Mouse (Mus musculus) testis, postnatal 10 days (tissue): ENCODE measurements around the gene Gm20388.

Experiments
- DNase-seq: peaks from one replicate; pipeline ENCODE4 v3.0.0; 2021; ENCODE audit warnings: low spot score

Gene Gm20388

DNA sequence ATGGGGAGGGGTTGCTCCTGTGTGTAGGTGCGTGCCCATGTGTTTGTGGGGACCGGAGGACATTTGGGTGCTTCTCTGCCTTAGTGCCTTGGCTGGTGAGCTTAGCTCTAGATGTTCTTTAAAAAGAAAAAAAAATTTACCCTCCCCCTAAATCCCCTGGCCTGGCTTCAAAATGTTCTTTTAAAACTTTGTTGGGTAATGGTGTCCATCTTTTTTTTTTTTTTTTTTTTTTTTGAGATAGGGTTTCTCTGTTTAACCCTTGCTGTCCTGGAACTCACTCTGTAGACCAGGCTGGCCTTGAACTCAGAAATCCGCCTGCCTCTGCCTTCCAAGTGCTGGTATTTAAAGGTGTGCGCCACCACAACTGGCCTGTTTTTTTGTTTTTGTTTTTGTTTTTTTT lies 4.7 kb downstream of the Gm20388 start:
- DNase-seq = no peak

DNA sequence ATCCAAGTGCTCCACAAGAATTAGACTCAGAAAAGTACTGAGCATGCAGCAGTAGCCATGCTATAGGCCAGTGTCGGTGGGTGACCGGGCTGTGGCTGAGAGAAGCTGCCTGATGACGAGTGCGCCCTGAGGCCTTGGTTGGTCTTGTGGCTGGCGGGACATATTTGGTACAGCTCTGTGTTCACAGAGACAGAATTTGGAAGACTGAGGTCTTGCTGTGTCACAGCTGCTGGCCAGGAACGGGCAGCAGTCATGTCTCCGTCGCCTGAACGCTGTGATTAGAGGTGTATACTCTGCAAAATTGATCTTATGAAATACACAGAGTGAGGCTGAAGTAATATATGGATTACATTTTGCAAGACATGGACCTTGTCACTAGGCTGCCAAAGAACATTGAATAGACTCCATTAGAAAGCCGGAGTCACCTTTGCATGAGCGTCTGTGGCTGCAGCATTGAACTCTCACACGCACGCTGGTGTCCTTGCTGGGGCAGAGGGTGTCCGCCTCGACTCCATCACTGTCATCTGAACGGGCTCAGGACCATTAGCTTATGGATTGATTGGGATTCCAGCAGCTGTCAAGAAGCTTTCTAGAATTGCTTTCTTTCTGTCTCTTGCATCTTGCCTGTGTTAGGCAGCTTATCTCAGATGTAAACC lies 5.7 kb downstream of the Gm20388 start:
- no peak for DNase-seq

DNA sequence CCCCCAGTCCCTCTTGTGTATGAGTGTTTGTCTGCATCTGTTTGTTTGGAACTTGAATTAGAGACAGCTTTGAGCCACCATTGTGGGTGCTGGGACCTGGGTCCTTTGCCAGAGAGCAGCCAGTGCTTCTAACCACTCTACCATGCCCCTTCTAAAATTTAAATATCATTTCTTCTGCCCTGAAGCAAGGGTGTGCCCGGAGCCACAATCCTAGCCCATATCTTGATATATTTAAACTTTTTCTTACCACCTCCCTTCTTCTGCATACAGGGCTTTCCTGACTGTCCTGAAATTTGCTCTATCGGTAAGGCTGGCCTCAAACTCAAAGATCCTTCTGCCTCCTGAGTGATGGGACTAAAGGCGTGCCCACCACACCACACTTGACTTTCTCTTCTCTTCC lies 6.8 kb downstream of the Gm20388 start:
- no peak for DNase-seq

DNA sequence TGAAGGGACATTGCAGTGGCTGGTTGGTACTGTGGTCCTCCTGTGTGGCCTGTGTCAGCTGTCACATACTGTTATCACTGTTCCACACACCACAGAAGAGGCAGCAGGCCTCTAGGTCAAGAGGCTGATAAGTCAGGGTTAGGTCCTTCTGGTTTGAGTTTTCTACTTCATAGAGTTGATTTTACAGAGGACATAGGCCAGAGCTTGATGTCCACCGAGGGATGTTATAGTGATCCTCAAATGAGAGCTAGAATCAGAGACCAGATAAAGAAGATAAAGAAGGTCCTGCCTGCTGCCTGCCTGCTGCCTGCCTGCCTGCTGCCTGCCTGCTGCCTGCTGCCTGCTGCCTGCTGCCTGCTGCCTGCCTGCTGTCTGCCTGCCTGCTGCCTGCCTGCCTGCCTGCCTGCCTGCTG lies 7.5 kb downstream of the Gm20388 start:
- DNase-seq = no peak

DNA sequence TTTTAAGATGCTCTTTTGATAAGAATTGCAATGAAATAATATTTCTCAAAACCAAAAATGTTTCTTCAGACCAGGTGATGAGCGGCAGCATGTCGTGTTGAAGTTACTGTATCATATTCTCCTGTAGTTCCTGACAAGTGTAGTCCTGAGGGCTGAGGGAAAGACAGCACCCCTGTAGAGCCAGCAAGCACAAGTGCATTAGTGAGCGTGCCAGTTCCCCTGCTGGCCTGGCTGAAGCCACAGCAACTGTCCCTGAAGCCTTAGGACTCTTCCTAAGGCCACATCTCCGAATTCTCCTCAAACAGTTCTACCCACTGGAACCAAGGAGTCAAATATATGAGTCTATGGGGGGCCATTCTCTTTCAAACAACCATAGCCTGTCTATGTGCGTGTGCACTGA lies 12.6 kb downstream of the Gm20388 start:
- no peak for DNase-seq

DNA sequence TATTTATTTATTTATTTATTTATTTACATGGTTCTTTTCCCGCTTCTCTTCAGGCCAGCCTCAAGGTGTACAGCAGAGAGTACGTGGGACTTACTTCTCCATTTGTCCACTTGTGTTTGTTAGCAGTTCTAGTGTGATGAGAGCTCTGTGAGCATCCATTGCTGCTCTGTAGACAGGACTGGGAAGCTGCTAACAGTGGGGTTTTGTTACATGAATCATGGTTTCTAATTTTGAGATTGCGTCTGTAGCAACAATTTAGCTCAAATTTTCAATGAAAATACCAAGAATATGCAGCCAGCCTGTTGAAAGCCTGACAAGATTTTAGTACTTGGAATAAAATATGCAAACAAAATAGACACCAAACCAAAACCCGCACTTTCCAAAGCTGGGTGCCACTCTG lies 14.8 kb downstream of the Gm20388 start:
- DNase-seq = no peak

DNA sequence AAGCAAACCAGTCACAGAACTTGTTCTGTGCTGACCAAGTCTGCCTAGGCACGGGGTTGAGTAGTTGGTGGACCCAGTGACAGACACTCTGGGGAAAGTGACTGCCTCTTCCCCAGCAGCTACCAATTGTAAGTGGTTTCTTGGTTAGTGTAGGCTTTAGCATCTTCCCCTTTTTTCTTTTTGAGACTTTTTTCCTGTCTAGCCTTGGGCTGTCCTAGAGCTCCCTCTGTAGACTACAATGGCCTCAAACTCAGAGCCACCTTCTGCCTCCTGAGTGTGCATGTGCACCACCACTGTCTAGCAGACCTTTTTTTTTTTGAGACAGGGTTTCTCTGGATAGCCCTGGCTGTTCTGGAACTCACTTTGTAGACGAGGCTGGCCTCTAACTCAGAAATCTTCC lies 15.8 kb downstream of the Gm20388 start:
- no peak for DNase-seq

DNA sequence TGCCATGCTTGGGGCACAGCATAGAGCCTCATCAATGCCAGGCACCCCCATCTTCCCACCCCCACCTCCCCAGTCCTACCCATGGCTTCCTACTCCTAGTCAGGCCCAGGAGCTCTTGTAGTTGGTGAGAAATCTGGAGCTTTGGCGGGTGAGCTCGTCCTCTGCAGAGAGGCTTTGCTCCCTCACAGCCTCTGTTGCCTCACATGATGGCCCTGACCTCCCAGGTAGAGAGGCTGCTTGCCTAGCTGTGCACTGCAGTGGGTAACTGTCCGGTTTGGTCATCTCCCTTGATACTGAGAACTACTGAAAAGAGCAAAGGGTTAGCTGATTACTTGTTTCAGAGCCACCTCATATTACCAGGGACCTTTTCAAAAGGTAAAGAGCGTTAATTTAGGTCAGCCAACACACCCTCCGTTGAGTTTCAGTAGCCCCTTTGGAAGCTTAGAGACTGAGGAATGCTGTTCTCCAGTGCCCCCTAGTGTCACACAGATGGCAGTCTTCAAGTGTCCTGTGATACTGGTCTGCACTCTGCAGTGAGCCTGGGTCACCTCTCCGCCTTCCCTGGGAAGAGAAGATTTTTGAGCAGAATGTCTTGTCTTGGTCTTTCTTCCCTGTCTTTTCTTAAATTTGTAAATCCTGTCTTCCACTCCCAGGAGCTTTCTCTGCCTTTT lies 16.9 kb downstream of the Gm20388 start:
- DNase-seq = peak; percentile 57

DNA sequence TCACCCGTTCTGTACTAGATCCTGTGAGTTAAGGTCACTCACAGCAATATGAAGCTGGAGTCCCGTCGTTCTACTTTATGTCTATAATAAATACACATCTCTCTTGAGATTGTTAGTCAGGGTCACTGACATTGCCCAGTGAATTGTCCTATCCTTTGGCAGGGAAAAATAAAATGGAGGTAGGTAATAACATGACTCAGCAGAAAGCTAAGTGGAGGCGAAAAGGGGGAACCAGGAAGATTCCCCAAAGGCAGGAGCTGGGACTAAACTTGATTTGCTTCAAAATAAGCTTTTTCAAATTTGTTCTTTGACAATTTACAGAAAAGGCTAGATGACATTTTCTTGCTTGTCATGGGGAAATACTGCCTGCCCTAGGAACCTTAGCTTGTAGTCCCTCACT lies 20.7 kb downstream of the Gm20388 start:
- no peak for DNase-seq

DNA sequence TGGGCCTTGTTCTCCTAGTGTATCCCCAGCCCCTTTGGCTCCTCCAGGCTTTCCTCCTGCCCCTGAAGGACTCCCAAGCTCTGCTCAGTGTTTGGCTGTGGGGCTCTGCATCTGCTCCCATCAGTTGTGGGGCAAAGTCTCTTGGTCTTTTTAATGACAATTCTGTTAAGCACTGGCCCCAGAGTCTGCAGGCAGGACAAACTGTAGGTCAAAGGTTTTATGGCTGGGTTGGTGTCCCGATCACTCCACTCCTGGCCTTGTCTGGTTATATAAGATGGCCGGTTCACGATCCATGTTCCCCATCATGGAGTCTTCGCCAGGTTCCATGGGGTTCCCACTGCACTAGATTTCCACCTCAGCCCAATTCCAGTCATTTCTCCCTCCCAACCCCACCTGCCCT lies 23.0 kb downstream of the Gm20388 start:
- no peak for DNase-seq

DNA sequence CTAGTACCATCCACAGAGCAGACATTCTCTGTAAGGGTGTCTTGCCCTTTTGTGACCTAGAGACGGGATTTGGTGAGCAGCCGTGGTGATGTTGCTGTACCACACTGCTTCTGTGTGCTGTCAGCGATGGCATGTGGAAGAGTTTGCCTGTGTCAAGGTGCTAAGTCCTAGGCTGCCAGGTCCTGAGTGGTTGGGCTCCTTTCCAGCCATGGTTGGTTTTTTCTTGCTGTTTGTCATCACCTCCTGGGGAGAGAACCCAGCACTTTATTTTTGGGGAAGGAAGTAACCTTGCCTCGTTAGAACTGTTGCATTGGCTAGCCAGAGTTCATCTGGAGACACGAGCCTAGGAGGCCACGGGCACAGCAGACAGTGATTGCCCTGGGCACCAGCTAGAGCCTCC lies 24.9 kb downstream of the Gm20388 start:
- DNase-seq = no peak

DNA sequence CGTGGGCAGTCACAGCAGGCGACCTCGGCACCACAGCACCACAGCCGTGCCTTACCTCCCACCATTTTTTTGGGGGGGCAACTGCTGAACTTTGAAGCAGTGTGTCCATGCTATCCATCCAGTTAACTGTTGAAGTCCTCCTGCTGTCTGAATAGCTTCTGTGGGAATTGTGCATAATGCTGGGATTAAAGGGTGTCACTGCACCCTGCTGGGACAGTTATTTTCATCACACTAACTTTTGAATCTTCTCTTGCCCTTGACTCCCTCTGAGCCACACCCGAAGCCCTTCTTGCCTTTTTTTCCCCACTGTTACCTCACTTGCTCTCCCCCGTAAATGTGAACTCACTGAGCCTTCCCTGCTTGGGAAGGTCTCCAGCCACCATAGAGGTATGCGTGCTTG lies 27.8 kb downstream of the Gm20388 start:
- DNase-seq = no peak

DNA sequence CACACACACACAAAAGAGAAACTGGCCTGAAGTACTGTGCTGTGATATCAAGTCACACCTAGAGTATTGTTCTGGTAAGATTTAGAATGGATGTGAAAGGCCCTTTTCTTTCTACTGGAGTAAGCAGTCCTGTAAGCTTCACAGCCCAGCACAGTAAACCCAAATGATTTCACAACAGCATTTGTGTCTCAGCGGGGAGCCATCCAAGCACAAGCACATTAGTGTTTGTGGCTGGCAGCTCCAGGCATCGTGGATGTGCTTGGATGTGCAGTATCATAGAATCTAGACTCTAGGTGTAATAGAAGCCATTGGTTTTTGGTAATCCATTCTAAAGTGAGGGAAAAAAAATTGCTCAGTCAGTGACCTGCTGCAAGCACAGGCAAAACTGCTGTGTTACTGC lies 28.7 kb downstream of the Gm20388 start:
- no peak for DNase-seq

DNA sequence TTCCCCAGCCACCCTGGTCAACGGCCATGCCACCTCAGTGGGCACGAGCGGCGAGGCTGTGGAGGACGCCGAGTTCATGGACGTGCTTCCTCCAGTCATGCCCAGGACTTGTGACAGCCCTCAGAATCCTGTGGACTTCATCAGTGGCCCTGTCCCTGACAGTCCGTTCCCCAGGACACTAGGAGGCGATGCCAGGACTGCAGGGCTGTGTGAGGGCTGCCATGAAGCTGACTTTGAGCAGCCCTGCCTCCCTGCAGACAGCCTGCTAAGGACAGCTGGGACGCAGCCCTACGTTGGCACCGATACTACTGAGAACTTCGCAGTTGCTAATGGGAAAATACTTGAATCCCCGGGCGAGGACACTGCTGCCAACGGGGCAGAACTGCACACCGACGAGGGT lies 30.8 kb downstream of the Gm20388 start:
- no peak for DNase-seq

DNA sequence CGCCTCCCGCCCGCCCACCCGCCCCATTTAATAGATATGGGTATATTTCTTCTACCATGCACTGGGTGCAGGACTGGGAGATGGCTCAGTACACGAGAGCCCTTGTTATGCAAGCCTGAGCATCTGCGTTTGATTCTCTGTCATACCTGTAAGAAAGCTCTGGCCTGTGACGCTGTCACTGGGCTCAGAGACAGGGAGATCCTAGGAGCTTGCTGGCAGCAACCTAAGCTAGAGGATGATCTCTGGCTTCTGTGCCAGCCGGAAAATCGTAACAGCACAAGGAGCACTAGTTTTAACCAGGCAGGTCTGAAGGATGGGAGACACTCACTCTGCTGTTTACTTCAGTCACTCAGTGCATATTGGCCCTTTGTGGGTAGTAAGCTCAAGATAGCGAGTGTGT lies 33.0 kb downstream of the Gm20388 start:
- no peak for DNase-seq

DNA sequence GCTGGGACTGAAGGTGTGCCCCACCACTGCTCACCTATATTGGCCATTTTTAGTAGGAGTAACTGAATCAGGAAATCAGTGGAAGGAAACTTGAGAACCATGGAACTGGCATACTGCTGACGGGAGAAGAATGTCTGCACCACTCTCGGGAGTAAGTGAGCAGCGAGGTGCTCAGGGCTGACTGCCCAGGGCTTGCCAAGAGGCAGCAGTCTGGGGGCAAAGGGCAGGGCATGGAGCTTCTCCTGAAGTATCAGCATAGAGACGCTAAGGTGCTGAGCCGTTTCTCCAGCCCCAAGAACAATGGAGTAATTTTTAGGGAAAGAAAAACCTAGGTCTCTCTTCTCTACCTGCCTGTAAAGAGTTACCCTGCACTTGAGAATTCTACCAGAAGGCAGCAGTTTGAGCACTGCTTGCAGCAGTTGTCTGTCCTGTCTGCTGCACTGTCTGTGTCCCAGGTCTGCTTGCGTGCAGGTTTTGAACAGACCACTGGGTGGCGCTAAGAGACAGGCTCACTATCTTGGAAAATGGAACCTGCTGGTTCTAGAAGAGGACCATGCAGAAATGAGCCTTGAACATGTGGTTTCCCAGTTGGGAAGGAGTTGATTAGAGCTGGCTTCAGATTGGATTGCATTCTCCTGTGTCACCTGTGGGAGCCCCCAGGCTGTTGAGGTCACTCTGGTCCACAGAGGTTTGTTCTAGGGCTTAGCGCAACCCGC lies 33.6 kb downstream of the Gm20388 start:
- peak; percentile 86 for DNase-seq

DNA sequence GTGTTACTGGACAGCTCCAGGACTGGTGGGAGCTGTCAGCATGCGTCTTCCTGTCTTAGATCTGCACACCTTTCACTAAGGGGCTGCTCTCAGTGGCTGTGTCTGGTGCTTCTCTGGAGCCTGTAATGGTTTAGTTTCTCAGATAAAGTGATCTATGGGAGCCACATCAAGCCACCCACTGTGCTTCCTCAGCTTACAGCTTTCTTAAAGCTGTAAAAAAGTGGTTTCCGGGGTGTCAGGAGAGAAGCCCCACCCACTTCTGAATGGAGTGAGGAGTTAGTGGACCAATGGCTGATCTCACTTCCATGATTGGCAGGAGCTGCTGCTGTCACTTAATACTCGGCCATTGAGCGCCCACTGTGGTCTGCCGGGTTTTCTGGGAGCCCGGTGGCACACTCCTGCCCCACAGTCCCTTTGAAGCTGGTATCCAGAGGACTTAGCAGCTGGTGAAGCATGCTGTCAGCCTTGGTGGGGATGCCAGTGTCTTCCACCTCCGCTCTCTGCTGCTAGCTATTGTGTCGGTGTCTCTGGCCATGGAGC lies 35.8 kb downstream of the Gm20388 start:
- DNase-seq = no peak

DNA sequence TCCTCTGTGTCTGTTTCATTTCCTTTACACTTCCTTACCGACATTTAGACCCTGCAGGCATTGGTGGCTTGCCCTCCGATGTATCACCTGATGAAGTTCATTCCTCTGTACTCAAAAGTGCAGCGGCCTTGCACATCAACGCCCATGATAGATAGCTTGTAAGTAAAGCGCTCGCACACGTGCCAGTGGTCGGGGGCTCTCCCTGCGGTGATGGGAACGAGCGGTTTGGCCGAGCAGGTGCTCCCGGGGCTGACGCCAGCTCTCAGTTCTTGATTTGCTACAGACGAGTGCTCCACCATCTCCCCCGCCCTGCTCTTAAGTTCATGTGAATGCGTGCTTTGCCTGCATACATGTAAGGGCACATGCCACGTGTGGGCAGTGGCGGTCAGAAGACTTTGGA lies 37.0 kb downstream of the Gm20388 start:
- DNase-seq = no peak

DNA sequence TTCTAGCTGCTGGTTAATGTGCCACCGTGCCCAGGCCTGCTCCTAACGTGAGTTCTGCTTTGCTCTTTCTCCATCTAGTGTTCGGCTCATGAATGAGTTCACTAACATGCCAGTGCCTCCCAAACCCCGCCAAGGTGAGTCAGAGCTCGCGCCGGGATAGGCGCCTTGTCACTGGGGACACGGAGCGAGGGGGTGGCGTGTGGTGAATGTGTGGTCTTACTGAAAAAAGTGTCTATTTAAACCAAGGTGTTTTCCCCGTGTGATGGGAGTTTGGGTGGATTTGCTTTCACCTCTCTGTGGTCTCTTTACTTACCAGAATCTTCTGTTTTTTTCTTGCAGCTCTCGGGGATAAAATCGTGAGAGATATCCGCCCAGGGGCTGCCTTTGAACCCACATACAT lies 37.7 kb downstream of the Gm20388 start:
- DNase-seq = no peak

DNA sequence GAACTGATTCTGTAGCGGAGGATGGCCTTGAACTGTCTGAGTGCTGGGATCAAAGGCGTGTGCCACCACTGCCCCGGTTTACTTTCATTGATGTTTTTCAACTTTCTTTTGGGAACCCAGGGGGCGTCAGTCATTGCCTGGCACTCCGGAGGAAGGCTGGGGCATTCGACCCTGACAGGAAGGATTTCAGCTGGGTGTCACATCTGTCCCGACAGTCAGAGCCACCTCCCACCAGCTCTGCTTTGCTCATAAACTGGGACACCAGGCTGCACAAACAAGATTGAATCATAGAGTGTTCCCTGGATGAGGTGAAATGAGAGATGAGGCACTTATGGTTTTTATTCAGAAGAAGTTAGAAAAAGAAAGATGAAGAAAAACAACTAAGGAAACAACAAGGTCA lies 41.6 kb downstream of the Gm20388 start:
- DNase-seq = no peak

DNA sequence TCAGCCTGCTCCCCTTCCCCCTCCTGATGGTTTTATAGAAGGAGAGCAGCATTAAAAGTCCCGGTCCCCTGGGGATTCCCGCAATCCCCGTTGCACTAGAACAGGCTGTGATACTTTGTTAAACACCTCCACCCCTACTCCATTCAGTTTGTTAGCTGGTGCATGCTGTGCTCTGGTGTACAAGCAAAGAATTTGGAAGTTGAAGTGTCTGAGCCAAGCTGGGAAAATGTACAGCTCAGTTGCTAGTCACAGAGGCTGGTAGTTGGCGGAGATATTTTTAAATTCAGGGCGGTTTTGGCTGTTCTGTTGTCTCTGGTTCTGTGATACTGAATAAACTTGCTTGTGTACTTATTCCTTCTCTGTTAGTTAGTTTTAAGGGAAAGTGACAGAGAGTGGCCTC lies 42.1 kb downstream of the Gm20388 start:
- DNase-seq = no peak

DNA sequence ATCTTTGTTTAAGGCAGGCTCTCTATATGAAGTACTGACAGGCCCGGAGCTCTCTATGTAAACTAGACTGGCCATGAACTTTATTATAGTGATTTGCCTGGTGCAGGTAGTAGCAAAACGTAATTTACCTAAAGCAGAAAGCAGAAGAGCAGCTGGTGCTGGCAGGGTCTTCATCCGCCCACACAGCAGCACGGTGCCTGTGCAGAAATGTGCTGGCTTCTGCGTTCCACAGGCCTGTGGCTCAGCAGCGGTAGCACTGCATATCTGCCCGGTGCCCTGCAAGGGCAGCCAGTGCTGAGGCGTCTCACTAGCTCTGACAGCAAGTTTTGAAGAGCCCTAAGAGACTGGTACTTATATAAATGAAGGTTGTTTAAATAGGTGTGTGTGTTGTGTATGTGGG lies 44.7 kb downstream of the Gm20388 start:
- DNase-seq = no peak

DNA sequence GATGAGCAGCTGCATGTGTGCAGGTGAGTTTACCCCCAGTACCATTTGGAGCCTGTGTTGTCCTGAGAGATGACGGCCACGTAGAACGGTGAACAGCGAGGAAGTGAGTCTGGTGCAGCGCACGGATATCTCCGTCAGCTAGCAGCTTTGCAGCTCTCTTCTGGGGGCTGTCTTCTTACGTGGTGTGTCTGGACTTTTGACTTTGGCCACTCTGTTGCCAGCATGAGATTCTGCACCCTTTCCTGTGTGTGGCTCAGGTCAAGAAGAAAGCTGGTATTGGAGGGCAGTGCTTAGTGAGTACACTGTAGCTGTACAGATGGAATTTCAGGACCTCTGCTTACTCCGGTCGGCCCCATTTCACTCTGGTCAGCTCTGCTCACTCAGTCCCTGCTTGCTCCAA lies 47.4 kb downstream of the Gm20388 start:
- DNase-seq = no peak
